Mouse (Mus musculus): ENCODE data around the gene Pter. TPM values are rescaled to one million over a fixed set of nuclear protein-coding genes. Genes with fewer than 3 reads are reported as not detected.
A peak's percentile ranks its signal among the peaks of the same experiment; 100 is the strongest.

Gene Pter
- polyA plus RNA-seq, 2 experiments from 2014 or later, result 4.1 to 5.3 TPM

DNA sequence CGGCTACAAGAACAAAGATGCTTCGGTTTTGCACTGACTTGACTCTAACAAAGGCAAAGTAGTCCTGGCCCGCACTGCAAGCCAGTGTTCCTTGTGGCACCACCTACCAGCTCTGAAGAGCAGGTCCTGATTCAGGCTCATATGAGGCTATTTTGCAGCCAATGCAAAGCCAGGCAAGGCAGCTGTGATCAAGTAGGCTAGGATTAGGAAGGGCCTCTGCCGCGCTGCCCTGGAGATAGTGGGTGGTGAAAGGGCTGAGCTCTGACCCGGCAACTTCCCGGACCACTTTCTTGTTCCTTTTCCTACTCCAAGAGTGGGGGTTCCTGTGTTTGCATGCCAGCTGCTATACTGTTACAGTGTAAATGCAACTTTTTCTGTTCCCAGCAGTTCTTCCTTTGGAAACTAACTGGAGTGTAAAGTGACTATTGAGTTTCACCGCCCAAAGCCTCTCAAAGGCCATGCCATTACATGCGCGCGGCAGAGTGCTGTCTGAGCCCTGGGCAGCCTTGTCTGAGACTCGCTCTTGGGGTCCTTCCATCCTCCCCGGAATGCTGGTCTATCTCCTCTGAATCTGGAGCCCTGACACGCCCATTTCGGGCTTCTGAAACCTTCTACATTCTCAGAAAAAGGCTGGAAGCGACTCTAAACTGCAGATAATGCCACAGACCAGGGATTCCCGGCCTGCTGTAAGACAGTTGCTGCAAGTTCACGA lies 85.6 kb downstream of the Pter start:
- ATAC-seq, result no peak

DNA sequence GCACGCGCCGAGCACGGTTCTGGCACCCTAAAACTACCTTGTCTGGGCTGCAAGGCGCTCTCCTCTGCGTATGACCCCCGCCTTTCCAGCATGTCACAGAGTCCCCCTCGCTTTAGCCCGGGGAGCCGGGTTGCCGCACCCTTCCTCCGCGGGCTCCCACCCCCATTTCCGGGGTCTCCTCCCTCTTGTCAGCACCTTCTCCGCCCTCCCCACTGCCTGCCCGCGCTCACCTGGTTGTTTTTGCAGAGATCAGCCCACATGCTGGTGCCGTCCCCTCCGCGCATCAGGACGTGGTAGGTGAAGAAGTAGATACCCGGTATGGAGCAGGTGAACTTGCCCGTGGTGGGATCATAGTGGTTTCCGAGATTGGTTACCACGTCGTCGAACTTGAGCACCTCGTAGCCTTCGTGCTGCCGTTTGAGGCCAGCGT lies 86.2 kb downstream of the Pter start:
- ATAC-seq, result peak; percentile 67

DNA sequence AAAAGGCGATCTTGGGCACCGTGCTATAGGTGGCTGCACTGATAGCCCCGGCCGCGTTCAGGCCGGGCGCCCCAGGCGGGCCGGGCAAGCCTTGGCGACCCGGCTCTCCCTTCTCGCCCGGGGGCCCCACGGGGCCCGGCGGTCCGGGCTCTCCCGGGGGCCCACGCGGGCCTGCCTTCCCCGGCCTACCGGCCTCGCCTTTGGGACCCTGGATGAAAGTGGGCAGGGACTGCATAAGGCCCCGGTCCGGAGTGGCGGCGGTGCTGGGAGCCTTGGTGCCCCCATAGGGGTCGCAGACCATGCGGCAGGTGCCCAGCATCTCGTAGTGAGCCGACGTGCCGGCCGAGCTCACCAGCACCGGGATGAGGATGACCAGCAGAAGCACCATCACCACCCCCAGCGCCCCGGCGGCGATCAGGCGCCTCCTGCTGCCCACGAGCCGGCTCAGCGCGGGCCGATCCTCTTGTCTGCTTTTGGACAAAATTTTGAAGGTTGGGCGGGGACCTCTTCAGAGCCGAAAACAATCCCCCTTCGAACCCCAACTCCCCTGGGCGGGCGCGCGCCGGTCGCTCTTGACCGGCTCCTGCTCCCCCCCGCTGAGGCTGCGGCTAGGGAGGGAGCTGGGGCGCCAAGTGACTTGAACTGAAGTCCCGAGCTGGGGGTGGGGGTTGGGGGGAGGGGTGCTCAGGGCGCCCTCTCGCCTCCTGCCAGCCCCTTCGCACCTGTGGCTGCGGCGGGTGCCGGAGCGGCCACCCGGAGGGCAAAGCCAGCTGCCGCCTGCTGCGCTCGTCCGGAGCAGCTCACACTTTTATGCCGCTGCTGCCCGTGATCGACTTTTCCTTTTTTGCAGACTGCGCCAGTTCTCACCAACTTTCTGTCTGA lies 86.9 kb downstream of the Pter start:
- peak; percentile 16 for ATAC-seq

DNA sequence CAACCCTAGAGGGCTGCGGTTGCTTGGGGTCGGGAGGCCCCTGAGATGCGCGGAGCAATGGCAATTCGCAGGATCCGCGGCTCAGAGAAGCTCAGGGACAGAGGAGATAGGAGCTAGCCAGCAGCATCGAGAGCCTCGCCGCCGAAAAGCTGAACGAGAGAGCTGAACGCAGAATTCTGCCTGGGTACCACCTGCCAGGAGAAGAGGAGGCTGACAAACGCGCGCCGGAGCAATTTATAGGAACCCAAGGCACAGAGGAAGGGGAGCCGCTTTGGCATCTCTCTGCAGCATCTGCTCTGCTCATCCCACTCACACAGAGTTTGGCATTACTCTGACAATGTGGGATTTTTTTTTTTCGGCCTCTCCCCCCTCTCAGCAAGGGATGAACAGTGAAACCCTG lies 87.6 kb downstream of the Pter start, which contains the start of gene C1ql3:
Gene C1ql3 (minus strand): TSS at position 335 of the 400 bp plus-strand sequence.
- no peak for ATAC-seq

DNA sequence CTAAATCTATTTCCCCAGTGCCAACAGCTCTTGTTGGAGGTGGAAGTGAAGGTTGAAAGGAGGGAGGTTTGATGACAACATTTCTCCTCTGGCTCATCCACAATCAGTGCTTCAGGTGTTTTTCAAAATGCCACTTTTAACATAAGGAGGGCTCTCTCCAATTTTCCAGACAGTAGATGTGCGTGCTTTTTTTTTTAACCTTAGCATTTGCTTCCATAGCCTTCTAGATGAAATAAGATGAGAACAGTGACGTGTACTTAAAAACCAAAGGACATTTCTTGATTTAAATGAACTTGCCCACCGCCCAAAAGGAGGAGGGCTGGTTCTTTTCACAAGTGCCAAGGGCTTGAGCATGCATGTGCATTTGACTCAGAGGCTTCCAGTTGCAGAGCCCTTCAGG lies 88.1 kb downstream of the Pter start:
- no peak for ATAC-seq

DNA sequence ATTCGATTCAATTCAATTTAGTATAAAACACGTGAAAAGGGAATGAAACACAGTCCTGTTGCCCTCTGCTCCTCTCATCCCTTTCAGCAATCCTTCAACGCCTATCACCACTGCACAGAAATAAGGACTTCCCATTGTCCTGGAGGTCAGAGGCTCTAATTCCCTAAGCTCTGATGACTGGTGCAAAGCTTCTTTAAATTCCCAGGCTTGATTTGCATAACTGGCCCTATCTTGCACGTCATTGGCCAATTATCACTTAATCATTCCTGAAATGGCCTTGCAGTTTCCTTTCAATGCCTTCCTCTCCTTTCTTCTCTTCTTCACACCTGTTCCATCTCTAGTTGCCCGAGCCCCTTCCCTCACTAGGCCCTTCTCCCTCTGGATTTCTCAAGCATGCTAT lies 94.5 kb downstream of the Pter start:
- no peak for ATAC-seq

DNA sequence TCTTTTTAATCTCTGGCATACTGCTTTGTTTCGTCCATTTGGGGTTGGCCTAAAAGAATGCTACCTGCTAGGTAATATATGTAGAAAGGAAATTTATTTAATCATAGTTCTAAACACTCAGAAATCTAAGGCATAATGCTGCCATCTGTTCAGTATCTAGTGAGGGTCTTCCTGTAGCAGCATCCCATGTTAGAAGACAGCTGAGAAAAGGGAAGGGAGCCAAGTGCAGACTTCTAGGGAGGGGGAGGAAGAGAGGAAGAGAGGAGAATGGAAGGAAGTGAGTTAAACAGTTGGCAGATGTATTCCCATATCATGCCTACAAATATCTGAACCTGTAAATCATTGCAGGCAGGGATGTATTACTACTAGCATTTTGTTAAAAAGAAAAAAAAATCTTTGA lies 95.0 kb downstream of the Pter start:
- ATAC-seq, result no peak

DNA sequence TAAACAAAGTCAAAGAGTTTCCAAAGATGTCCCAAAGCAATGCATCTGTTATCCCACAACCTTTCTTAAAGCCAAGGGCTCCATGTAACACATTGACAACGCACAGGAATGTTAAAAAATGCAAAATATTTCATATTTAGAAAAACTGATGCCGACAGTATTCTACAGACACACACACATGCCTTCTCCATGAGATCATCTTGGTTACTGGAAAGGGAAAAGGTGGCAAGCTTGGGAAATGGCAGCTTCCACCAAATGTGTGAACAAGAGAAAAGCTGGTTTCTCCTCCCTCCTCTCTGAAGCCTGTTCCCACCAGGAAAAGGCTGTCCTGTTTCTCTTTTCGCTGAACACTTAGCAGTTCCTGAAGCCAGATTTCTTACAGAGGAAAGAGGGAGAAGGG lies 114.9 kb downstream of the Pter start:
- ATAC-seq, result no peak

DNA sequence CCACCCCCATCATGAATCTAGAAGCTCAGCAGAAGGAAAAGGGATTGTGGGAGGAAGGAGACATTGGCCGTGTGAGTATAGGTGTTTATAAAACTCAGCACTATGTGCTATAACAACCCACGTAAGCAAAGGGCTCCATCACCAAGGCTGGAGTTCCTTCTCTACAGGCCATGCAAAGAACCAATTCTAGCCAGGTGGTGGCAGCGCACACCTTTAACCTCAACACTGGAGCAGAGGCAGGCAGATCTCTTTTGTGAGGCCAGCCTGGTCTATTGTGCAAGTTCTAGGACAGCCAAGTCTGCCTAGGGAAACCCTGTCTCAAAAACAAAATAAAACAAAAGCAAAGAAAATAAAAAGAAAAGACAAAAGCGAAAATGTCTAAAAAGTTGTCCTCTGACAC lies 115.9 kb downstream of the Pter start:
- no peak for ATAC-seq

DNA sequence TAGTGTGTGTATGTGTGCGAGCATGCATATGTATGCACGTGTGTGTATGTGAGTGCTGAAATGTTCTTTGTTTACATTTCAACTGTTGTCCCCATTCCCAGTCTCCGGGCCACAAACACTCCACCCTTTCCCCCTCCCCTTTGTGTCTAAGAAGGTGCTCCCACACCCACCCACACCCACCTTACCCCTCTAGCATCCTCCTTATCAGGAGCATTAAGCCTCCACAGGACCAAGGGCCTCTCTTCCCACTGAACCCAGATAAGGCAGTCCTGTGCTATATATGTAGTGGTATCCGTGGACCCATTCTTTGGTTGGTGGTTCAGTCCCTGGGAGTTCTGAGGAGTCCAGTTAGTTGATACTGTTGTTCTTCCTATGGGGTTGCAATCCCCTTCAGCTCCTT lies 120.7 kb downstream of the Pter start:
- ATAC-seq, result no peak

DNA sequence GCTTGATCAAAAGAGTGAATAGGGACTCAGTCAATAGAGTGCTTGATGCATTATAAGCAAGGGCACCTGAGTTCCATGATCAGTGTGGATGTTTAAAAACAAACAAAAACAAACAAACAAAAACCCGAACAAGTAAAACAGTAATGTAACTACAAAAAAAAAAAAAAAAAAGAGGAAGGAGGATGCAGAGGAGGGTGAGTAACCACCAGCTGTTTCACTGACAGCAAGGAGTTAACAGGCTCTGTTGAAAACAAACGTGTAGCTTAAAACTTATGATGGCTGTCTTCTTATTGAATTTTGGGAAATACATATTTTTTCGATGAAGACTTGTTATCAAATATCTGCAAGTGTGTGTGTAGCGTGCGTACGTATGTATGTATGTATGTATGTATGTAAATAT lies 124.8 kb downstream of the Pter start:
- no peak for ATAC-seq

Other genes with a start within 250 kb of the Pter start
- not detected for gene C1ql3, start 87.8 kb downstream of the Pter start, polyA plus RNA-seq (2017; shearing (Covaris generic))

Measured in CD4-positive, CD25-positive, alpha-beta regulatory T cell, adult 4 months (primary cell).